Mouse (Mus musculus) heart, postnatal 14 days (tissue): ENCODE data around the gene Dlx6. TPM values are rescaled to one million over a fixed set of nuclear protein-coding genes. Genes with fewer than 3 reads are reported as not detected.

ENCODE experiments used
- DNase-seq, 2 experiments: peaks; one replicate each; pipeline ENCODE4 v3.0.0; 2021 to 2022
- intact Hi-C: fragments of 180-260 bp; cut with DNase I; formaldehyde crosslinking; loops from one replicate; pipeline ENCODE4 v1.15.1; 2025
- total RNA-seq, 2 experiments: library from RNA; stranded (reverse); gene quantifications; 2 replicates each; pipeline ENCODE4 v1.2.3; 2021

Dlx6 gene
- total RNA-seq, 2 experiments from 2014 or later: not detected

DNA sequence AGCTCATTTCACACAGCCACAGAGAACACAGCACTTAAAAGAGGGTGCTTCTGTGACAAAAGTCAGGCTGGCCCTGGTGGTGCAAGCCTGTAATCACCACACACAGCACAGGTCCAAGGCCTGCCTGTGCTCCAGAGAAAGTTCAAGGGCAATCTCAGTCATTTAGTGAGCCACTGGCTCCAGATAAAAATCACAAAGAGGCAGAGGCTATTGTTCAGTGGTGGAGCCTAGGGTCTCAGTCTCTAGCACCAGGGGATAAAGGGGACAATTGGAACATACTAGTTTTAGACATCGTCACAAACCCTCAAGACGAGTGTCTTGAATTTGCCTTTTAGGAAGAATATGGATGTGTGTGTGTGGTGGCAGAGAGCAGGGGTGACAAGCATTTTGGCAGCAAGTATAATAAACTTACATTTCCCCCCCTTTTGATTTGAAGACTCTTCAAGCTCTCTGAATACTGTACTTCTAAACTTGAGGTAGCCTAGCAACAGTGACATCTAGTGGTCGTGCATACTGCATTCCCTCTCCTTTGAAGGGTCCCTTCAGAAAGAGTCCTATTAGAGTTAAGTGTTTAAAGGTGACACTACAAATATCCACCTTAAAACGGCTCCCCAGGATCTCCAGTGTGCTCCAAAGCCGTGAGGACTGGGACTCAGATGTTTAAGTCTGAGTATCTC, 51.9 kb downstream of the Dlx6 start:
- intact Hi-C loops: loop anchor here (2.0 to 10.0 kb wide), 3 partner anchors 910 to 1270 kb away; no protein-coding TSS in a partner anchor
- DNase-seq: peak; percentile 30 to 59

DNA sequence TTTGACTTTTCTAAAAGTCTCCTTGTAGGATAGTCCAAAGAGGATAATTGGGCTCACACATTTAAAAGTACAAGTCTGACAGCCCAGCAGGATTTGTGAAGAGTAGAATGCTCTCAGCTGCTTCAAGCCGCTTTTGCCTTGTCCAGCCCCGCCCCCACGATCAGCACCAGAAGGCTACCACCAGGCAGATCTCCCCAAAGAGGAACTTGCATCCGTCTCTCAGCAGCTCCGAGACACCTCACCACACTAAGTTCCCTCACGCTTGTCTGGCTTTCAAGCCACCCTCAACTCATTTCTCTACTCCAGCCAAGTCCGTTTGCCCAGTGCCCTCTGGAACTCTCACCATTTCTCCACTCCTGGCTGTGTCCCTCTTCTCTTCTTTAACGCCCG, 52.4 kb downstream of the Dlx6 start:
- intact Hi-C loops: loop anchor here (2.0 to 10.0 kb wide), 3 partner anchors 911 to 1271 kb away; no protein-coding TSS in a partner anchor
- DNase-seq: no peak

DNA sequence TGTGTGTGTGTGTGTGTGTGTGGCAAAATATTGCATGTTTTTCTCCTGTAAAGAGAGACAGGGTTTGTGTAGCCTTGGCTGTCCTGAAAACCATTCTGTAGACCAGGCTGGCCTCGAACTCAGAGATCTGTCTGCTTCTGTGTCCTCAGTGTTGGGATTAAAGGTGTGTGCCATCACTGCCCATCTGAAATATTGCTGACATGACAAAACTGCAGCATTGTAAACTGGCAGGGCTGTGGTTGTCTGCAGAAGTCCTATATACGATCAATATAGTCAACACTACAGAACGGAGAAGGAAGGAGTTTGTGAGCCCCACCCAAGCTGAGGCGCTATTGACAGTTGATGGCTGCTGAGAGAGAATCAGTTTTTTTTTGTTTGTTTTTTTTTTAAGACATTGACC, 54.2 kb downstream of the Dlx6 start:
- intact Hi-C loops: loop anchor here (5.0 to 10.0 kb wide), 2 partner anchors 1060 to 1273 kb away; no protein-coding TSS in a partner anchor
- DNase-seq: no peak

Other genes with a start within 250 kb of the Dlx6 start
- gene Dlx5, start 18.8 kb downstream of the Dlx6 start, total RNA-seq: under 1 TPM in 1 of 2 experiments, not detected in 1; 0.41 TPM
- gene Sdhaf3, start 92.7 kb downstream of the Dlx6 start, total RNA-seq: 1 to 10 TPM; 3.1 to 3.8 TPM